Mouse (Mus musculus) kidney, embryonic 16.5 days (tissue): Measurements from ENCODE around the gene Frmd4a. TPM values are rescaled to one million over a fixed set of nuclear protein-coding genes. Genes with fewer than 3 reads are reported as not detected.

ENCODE experiments used
- ATAC-seq: fragments of 200-750 bp; cut with Nextera tagmentation; 2 replicates; pipeline ENCODE4 v1.8.0; 2017; ENCODE audit warnings: moderate TSS enrichment; ENCODE audit not compliant: low FRiP score, low TSS enrichment
- H3K27ac ChIP-seq: fragments of 300-500 bp; sonication (generic); 2 replicates; pipeline ENCODE4 v1.5.1; 2014; ENCODE audit warnings: low read length
- H3K27me3 ChIP-seq: fragments of 300-500 bp; sonication (generic); 2 replicates; pipeline ENCODE4 v1.6.1; 2014; ENCODE audit warnings: low read length, control low read depth, mixed read lengths; ENCODE audit not compliant: insufficient read depth
- H3K36me3 ChIP-seq: fragments of 300-500 bp; sonication (generic); 2 replicates; pipeline ENCODE4 v1.6.1; 2014; ENCODE audit warnings: low read length, control low read depth, mixed read lengths; ENCODE audit not compliant: insufficient read depth
- H3K4me1 ChIP-seq: fragments of 300-500 bp; sonication (generic); 2 replicates; pipeline ENCODE4 v1.6.1; 2014; ENCODE audit warnings: low read length, control low read depth, mixed read lengths; ENCODE audit not compliant: insufficient read depth
- H3K4me2 ChIP-seq: fragments of 300-500 bp; sonication (generic); replicated peaks from 2 replicates; pipeline ENCODE4 v1.6.1; 2014; ENCODE audit warnings: low read depth, low read length
- H3K4me3 ChIP-seq: fragments of 300-500 bp; sonication (generic); 2 replicates; pipeline ENCODE4 v1.5.1; 2014; ENCODE audit warnings: mild to moderate bottlenecking, low read length
- H3K9ac ChIP-seq: fragments of 300-500 bp; sonication (generic); replicated peaks from 2 replicates; pipeline ENCODE4 v1.6.1; 2014; ENCODE audit warnings: low read length
- H3K9me3 ChIP-seq: fragments of 300-500 bp; sonication (generic); 2 replicates; pipeline ENCODE4 v1.6.1; 2016; ENCODE audit warnings: low read length, control low read depth
- WGBS: fragments of 180-500 bp; shearing (Covaris S2); extraction: QIAGEN DNeasy Blood & Tissue Kit; methylation state at CpG from one replicate; pipeline ENCODE4 v1.1.7; 2014; 5-methylcytosine and 5-hydroxymethylcytosine counted together
- polyA plus RNA-seq: library from polyadenylated mRNA; unstranded; fragments of >200 nt; fragmentation: Nextera tagmentation; extraction: Ambion mirVana; gene quantifications from 2 replicates; pipeline ENCODE4 v1.2.1, GENCODE M21; 2015

The Frmd4a gene
- polyA plus RNA-seq, 1 experiment from 2014 or later = 31.2 TPM

DNA sequence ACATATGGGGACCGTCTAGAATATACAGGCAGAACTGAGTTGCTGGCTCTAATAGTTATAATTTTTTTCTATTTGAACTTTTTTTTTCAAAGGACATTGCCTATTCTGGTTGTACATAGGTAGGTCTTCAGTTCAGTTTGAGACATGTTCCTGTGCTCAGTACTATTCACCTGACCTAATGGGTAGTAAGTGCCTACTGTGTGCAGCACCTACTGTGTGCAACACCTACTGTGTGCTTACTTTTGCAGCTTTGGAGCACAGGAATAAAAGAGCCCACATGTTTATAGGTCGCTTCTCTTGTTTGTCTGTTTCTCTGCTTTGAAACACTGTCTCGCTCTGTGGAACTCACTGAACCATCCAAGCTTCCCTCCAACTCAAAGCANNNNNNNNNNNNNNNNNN lies 284.6 kb downstream of the Frmd4a start:
- no peak overlapping the region; the same call in 1 of the 2 replicates for H3K27ac ChIP-seq
- peak overlapping the region; percentile 71 for H3K4me2 ChIP-seq
- H3K4me1 ChIP-seq = peaks cover 37% of the 10 kb centered on the region
- H3K9ac ChIP-seq = no peak overlapping the region
- no peaks in the 10 kb centered on the region for H3K36me3 ChIP-seq
- no peak for ATAC-seq
- H3K4me3 ChIP-seq = no peak overlapping the region
- no peaks in the 10 kb centered on the region for H3K27me3 ChIP-seq
- H3K9me3 ChIP-seq = no peaks in the 10 kb centered on the region
- WGBS = 74% methylated on average over 3 of the region's 3 CpGs

DNA sequence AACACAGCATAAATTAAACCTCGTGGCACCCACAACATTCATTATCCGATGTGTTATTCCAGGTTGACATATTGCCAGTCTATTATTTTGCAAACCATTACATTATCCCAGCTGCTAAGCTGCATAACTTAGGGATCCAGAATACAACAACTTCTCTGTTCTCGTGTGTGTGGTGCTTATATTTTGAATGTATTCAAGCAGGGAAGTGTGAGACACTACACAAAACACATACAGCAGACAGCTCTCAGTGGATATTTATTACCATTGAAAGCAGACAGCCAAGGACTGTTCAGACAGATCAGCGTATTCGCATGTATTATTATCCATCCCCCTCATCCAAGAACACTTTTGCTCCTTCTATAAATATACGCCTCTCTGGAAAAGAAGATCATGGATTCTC lies 289.6 kb downstream of the Frmd4a start:
- WGBS = 69% methylated on average over 6 of the region's 6 CpGs
- H3K9me3 ChIP-seq = no peaks in the 10 kb centered on the region
- H3K36me3 ChIP-seq = no peaks in the 10 kb centered on the region
- H3K9ac ChIP-seq = no peak overlapping the region
- H3K4me2 ChIP-seq = no peak overlapping the region
- H3K4me1 ChIP-seq = peaks cover 4% of the 10 kb centered on the region; the same call in 1 of the 2 replicates
- no peaks in the 10 kb centered on the region for H3K27me3 ChIP-seq
- H3K27ac ChIP-seq = no peak overlapping the region
- no peak overlapping the region for H3K4me3 ChIP-seq
- no peak for ATAC-seq

DNA sequence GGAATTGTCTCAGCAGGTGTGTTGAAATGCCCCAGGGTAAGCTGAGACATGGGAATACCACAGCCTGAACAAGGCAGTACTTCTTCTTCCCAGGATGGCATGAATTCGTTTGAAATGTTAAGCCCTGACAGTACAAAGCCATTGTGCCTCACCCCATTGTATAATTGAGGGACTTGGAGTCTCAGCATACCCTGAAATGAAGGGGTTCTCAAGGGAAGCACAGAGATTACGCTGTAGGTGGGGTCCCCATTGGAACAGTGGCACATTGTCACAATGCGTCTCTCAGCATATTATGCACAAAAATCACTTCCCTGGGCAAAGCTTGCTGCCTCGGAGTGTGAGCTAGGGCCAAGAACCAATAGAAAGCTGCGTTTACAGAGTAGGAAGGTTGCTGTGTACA lies 297.0 kb downstream of the Frmd4a start:
- Histone ChIP-seq H3K9me3 (no peaks in the 10 kb centered on the region), H3K4me3 (no peak overlapping the region), H3K27ac (no peak overlapping the region), H3K27me3 (no peaks in the 10 kb centered on the region), H3K4me1 (no peaks in the 10 kb centered on the region), H3K4me2 (no peak overlapping the region), H3K9ac (no peak overlapping the region), H3K36me3 (no peaks in the 10 kb centered on the region)
- 83% methylated on average over 5 of the region's 5 CpGs for WGBS
- no peak for ATAC-seq

DNA sequence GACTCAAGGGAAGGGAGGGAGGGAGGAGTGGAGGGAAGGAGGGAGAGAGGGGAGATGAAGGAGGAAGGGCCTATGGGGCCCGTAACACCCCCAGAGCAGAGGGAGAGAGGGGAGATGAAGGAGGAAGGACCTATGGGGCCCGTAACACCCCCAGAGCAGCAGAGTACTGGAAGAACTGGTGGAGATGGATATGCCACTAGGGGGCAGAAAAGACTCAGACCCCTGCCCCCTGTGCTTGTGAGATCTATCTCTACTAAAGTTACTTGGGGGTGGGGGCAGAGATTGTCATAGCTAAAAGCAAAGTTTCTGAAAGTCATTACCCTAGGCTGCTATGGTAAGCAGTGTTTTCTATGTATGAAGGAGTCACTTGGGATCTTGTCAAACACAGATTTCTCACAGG lies 299.1 kb downstream of the Frmd4a start:
- WGBS = 71% methylated on average over 2 of the region's 2 CpGs
- Histone ChIP-seq H3K36me3 (no peaks in the 10 kb centered on the region), H3K9me3 (no peaks in the 10 kb centered on the region), H3K4me1 (no peaks in the 10 kb centered on the region), H3K9ac (no peak overlapping the region), H3K4me2 (no peak overlapping the region), H3K27ac (no peak overlapping the region), H3K27me3 (no peaks in the 10 kb centered on the region), H3K4me3 (no peak overlapping the region)
- ATAC-seq = no peak

DNA sequence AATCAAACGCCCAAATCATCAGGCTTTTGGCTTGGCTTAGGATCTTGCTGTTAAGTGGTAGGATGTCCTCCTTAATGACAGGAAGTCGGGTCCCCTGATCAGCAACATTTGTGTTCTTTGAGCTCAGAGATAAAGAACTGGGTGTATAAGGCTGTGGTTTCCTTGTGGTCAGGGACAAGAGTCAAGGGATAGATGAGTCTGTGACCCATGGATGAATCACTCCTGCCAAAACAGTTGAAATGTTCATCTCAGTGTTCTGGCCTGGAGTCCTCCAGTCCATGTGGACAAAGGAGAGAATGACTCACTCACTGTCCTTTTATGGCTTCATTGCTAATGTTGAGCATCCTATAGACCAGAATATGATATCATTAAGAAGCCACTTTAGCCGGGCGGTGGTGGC lies 300.6 kb downstream of the Frmd4a start:
- Histone ChIP-seq H3K36me3 (no peaks in the 10 kb centered on the region), H3K9ac (no peak overlapping the region), H3K4me1 (no peaks in the 10 kb centered on the region), H3K4me3 (no peak overlapping the region), H3K9me3 (no peaks in the 10 kb centered on the region), H3K27ac (no peak overlapping the region), H3K27me3 (no peaks in the 10 kb centered on the region), H3K4me2 (no peak overlapping the region)
- no peak for ATAC-seq
- WGBS = 64% methylated on average over 4 of the region's 4 CpGs

DNA sequence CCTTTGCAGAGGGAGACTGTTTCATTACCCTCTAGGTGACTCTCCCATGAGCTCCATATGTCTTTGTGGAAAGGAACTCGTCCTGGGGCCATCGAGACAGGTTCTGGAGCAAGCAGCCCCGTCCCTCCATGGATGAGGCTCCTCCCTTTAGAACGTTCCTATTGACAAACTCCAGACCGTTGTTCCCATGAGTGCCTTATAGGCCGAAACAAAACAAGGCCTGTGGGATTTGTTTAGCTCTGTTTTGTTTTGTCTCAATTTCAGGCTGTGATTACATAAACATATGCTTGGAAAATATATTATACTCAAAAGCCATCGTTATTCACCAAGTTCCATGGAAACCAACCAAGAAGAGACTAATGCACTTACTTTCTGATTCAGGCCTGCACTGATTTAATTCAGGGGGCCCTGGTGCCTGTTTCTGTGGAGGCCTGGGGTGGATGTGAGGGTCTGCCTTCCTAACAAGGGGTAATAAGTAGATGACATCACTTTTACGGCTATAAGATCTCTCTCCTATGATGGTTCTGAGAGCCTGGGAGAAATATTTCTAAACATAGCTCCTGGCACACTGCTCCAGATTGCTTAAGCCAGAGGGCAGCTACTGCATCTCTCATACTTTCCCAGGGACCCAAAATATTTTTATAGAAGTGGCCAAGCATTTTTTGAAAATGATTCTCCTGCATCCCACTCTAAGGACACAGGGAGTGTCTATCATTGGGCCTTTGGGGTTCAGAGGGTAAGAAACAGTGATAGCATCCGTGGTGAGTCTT lies 308.9 kb downstream of the Frmd4a start:
- no peaks in the 10 kb centered on the region for H3K27me3 ChIP-seq
- no peak for ATAC-seq
- H3K9ac ChIP-seq = no peak overlapping the region
- no peak overlapping the region for H3K27ac ChIP-seq
- WGBS = 68% methylated on average over 9 of the region's 9 CpGs
- H3K9me3 ChIP-seq = no peaks in the 10 kb centered on the region
- H3K36me3 ChIP-seq = no peaks in the 10 kb centered on the region
- no peak overlapping the region for H3K4me3 ChIP-seq
- no peak overlapping the region for H3K4me2 ChIP-seq
- no peaks in the 10 kb centered on the region for H3K4me1 ChIP-seq

DNA sequence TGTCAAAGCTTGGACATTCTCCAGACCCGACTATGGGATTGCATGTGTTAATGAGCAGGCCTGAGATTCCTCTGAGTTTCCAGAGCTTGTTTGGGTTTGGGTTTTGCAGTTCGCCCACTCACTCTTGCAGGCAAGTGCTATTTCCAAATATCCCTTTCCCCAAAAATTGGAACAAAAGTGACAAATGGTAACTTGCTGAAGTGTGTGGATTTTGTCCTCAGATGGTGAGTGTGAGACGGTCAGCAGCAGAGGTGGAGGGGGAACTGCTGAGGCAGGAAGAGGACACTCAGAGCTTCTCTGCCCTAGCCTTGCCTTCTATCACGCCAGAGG lies 309.5 kb downstream of the Frmd4a start:
- no peaks in the 10 kb centered on the region for H3K9me3 ChIP-seq
- 77% methylated on average over 4 of the region's 4 CpGs for WGBS
- H3K27ac ChIP-seq = no peak overlapping the region
- H3K27me3 ChIP-seq = no peaks in the 10 kb centered on the region
- H3K4me3 ChIP-seq = no peak overlapping the region
- no peak for ATAC-seq
- no peak overlapping the region for H3K4me2 ChIP-seq
- no peak overlapping the region for H3K9ac ChIP-seq
- no peaks in the 10 kb centered on the region for H3K4me1 ChIP-seq
- no peaks in the 10 kb centered on the region for H3K36me3 ChIP-seq

DNA sequence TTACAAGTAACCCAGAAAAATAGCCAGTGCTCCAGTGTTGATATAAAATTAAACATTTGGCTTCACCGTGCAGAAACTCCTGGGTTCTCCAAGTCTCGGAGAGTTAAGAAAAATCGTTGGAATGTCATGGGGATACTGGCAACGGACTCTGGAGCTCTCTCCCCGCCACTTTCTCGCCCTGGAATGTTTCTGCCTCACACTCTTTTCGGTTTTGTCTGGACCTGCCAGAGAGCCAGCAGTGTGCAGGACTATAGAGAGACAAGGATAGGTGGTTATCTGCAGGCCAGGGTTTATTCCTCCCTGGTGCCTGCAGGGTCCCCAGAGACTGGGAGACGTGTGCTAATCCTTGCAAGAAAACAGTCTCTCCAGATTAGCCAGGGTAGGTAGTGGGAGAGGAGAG lies 314.9 kb downstream of the Frmd4a start:
- no peak overlapping the region for H3K9ac ChIP-seq
- no peak overlapping the region for H3K4me3 ChIP-seq
- no peaks in the 10 kb centered on the region for H3K27me3 ChIP-seq
- no peak for ATAC-seq
- no peaks in the 10 kb centered on the region for H3K36me3 ChIP-seq
- no peak overlapping the region for H3K4me2 ChIP-seq
- no peak overlapping the region for H3K27ac ChIP-seq
- peaks cover 5% of the 10 kb centered on the region for H3K4me1 ChIP-seq
- WGBS = 70% methylated on average over 8 of the region's 8 CpGs
- no peaks in the 10 kb centered on the region for H3K9me3 ChIP-seq

DNA sequence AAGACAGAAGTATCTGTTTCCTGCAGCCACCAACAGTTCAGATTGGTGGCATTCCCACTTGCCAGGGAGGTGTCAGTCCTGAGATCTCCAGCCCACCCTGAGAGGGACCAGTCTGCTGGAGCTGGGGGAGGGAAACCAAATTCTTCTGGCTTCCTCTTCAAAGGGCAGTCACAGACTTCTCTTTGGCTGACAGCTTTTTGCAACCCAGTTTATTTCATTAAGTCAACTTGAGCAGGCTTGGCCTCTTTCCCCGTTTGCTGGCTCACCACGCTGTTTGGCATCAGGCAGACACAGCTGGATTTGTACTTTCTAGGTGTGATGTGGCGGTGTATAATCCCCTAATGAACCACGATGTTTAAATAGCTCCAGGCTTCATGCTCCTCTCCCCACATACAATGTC lies 316.7 kb downstream of the Frmd4a start:
- Histone ChIP-seq H3K4me1 (peaks cover 8% of the 10 kb centered on the region), H3K9ac (no peak overlapping the region), H3K4me2 (no peak overlapping the region), H3K27me3 (no peaks in the 10 kb centered on the region), H3K9me3 (no peaks in the 10 kb centered on the region), H3K27ac (no peak overlapping the region), H3K4me3 (no peak overlapping the region), H3K36me3 (no peaks in the 10 kb centered on the region)
- no peak for ATAC-seq
- WGBS = 26% methylated on average over 4 of the region's 4 CpGs

DNA sequence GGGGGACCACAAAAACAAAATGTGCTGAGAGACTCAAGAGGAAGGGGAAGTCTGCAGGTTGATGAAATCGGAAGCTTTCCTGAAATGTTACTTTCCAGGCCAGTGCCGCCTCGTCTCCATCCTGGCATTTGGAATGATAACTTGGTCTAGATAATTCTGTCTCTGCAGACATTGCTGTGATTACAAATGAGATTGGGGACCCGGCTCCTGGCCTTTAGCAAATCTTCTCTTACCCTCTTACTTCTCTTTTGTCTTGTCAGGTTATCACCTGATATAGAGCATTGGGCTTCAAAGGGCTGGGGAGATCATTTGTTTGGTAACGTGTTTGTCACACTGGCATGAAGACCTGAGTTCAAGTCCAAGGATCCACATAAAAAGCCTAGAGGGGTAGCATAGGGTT lies 317.4 kb downstream of the Frmd4a start:
- no peak overlapping the region for H3K9ac ChIP-seq
- H3K4me1 ChIP-seq = peaks cover 8% of the 10 kb centered on the region
- H3K4me3 ChIP-seq = no peak overlapping the region
- H3K27me3 ChIP-seq = no peaks in the 10 kb centered on the region
- H3K36me3 ChIP-seq = no peaks in the 10 kb centered on the region
- no peaks in the 10 kb centered on the region for H3K9me3 ChIP-seq
- H3K4me2 ChIP-seq = no peak overlapping the region
- ATAC-seq = no peak
- 82% methylated on average over 5 of the region's 5 CpGs for WGBS
- H3K27ac ChIP-seq = no peak overlapping the region
